Mouse (Mus musculus): Measurements from ENCODE around the gene Rbms3.

The Rbms3 gene

DNA sequence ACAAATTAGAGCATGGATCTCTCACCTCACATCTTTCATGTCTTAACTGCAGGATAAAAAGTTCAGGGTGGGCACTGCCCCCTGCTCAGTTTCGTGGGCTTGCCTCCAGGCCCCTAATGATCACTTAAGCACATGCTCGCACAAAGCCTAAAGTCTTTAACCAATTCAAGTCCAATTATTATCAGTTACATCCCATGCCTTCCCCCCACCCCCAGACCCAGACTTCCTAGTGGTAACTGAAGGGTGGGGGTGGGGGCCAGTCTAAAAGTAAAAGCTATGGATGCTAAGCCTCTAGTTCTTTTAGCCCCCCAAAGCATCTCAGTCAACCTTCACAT lies 378.9 kb downstream of the Rbms3 start:
- DNase-seq: no peak

DNA sequence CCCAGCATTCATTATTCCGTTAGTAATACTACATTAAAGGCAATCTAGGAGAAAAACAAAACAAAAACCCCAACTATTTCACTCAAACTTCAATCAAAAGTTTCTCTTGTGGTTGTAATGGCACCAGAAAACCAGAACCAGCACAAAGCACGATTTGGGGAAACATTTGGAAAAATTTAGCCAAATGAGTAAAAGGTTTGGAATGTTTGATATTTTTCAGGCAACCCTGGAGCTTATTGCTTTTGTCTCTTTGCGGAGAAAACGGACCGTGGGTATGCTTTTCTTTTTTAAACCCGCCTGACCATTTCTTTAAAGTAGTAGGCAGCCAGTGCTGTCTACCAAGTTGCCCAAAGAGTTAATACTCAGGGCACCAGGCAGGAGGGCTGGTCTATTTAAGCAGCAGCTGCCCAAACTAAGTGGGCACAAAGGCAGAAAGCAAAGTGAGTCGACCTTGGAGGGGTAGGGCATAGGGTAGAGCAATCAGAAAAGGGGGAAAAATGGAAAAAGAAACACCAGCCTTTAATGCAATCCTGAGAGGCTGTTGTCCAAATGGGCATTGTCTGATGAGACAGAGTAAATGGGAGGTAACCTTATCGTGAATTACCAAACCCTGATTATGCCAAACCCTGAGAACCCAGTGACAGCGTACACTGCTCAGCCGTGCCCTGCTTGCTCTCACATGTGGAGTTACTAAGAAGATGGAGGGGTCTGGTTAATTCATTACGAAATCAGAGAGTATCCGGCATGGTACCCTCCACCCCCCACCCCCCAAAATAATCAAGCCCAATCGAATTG lies 379.5 kb downstream of the Rbms3 start:
- no peak for DNase-seq

DNA sequence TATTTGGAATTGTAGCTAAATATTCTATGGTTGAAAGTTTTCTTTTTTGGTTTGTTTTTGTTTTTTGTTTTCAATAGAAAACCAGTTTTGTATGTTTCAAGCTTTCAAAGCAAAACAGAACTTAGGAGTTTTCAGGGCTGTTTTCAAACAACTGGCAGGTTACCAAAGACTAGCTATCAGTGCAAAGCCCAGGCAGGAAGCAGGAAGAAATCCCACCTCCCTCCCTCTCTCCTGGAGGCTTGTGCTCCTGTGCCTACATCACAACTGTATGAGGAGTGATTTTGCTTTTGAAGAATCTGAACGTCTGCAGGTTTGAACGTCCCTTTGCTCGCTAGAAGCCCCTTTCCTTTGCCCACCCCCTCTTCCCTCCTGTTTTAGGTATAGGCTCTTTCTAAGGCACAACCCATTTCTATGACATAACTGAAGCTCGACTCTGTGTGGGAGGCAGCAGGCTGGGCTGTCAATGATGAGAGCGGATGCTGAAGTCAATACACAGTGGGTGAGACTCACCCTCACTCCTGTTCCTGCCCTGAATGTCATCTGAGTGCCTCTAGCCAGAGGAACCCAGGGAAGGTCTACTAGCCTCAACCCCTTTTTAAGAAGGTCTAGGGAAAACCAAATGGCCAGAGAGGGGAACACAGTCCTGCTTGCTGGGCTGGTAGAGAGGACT lies 382.3 kb downstream of the Rbms3 start:
- no peak for DNase-seq

DNA sequence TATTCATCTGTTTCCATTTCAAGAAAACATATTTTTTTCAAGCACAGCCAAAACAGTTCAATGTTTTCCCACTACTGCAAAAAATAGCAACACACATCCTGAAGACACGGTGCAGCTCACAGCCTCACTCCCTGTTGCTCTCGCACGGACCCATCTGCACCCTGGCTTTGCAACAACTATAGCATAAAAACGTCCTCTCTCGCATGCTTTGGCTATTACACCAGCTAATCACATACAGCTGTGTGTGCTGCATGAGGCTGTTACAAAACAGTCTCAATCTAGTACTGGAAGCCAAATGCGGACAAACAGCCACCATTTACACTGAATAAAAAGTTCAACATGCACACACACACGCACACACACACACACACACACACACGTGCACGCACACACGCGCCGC lies 383.5 kb downstream of the Rbms3 start:
- no peak for DNase-seq

DNA sequence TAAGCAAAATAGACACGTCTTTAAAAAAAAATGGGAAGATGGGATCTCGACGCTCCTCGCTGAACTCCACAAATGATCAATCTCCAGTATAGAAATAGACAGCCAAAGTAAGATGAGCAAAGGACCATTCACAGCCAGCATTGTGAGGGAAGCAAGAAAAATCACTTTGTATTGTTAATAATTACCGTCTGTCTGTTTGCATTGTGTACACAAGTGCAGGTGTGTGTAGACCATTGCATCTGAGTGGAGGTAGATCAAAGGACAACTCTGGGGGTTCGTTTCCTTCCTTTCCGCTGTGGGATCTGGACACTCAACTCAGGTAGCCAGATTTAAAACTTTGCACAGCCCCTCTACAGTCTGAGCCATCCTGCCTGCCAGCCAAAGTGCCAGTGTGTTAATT lies 386.3 kb downstream of the Rbms3 start:
- DNase-seq: no peak

DNA sequence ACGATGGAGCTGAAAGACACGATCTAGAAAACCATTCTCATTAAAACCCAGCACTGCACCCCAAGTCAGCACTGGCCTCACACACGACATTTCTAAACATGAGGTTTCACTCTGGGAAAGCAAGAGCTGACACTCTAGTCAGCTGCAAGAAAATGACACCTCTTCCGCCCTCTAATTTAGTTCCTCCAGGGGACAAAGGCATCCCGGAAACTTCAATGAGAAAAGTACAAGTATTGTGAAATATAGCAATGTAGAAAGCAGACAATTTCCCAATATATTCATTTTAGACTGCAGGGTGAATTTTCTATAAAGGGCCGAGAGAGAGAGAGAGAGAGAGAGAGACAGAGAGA lies 395.0 kb downstream of the Rbms3 start:
- DNase-seq: no peak

DNA sequence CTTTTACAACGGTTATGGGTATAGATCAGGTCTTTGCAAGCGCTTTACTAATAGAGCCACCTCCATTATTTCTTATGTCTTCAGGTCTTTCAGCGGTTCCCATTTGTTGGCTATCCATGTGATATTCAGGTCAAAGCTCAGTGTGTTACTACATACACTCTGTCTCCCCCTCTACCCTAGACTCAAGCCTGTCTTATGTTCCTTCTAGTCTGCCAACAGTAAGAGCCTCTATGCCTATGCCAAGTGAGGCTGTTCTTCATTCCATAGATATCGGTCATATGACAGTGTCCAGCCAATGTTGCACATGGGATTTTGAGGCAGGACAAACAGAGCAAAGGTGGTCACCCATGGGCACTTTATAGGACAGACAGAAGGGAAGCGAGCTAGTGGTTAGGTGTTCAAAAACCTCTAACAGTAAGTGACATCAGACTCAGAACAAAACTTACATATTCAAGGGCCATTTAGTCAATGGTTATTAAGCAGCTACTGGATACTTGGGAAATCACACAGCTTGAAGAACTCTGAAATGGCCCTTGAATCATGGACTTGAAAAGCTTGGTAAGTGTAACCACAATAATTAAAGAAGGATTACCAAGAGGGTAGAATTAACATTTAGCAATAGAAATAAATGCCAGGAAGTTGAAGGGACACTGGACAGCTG lies 395.5 kb downstream of the Rbms3 start:
- DNase-seq: no peak

DNA sequence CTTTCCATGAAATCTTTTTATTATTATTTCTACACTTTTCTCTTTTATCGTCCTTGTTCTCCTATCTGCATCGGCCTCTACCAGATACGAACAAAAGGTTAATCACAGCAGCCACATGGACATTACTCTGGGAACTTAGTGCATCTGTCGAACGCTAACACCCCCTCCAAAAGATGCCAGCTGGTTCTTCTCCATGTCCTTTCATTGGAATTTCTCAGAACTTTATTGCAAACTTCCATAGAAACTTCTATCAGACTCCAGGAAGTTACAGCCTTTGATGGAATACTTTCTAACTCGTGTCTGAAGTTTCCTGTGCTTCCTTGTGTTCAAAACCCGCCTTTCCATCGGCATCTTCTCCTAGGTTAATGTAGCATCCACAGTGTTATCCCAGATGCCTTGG lies 407.0 kb downstream of the Rbms3 start:
- no peak for DNase-seq

DNA sequence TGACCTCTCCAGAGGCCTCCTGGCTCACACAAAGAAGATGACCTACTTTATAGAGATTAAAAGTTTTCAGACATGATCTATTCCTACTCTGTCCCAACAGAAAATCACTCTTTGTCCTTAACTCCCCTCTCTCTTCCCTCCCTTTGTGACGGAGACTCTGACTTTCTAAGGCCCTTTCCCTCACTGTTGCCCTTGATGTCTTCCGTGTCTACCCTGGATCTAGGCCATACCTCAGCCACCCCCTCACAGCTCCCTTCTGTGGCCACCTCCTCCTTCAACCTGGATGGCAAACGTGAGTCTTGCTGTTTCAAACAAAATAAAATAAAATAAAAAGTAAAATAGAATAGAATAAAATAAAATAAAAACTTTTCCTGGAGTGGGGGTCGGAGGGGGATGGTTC lies 408.2 kb downstream of the Rbms3 start:
- DNase-seq: no peak

DNA sequence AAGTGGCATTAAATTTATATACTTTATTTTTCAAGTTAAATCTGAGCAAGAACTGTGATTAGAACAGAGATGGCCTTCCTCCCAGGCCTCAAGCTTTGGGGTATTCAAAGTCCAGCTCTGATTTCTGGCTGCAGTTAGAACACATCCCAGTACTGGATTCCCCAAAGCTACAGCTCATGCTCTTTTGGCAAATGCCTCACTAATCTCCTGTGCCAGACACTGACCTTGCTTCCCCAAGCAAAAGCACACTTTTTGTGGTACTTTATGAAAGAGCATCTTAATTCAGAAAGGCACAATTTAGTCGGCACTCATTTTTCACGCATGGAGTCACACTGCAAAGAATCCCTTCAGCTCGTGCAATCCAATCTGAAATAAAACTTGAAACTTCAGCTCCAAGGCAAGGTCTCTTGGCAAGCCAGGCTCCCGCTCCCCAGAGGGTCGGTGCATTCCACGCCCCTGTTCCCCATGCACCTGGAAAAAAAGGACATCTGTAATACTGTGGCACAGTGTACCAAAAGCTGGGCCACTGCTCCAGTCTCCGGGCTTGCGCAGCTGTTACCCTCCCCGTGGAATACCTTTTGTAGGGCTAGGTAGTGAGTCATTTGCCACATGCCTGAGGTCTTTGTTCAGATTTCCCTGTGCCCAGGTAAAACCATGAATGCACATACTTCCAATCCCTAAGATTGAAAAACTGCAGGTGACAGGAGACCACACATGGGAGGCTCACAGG lies 413.5 kb downstream of the Rbms3 start:
- DNase-seq: no peak

DNA sequence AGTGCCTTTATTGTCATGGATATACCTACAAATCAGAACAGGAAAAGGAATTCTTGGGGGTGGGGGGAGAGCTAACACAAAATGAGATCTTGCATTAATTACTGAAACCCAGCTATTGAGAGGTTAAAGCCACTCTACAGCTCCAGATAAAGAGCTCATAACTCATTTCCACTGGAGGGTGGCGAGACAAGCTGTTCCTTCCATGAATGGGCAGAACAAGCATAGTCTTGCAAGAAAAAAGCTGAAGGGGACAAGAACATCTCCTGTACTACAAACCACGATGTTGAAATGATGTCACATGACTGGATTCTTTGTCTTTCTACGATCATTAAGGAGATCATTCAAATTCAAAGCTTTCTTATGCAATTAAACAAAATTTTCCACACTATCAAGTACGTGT lies 417.7 kb downstream of the Rbms3 start:
- DNase-seq: no peak

DNA sequence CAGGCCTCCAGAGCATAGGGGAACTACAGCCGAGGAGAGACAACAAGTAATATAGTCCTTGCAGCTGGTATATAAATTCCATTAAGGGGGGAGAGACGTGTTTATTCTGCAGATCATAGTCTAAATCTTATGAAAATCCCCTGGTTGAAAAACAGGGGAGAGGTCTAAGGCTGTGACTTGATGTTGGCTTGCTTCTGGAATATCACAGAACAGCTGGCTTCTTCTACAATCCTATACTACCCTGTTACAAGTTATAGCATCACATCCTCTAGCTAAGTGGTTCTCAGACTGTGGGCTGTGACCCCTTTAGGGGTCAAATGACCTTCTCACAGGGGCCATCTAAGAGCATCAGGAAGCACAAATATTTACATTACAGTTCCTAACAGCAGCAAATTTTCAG lies 419.4 kb downstream of the Rbms3 start:
- DNase-seq: no peak

DNA sequence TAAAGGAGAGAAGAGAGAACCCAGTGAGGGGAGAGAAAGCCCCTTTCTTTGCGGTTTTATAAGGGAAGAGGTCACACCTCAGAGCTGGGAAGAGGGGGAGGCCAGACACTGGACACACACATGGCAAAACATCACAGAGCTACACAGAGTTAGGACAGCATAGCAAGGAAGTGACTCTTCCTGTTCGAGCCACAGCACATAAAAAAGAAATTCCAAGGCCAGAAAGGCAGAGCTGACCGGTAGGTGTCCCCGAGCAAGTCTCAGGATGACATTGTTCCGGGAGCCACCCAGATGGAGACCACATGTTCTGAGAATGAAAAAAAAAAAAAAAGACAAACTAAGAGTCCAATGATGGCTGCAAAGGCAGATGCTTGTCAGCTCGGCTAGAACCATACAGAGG lies 424.3 kb downstream of the Rbms3 start:
- no peak for DNase-seq

DNA sequence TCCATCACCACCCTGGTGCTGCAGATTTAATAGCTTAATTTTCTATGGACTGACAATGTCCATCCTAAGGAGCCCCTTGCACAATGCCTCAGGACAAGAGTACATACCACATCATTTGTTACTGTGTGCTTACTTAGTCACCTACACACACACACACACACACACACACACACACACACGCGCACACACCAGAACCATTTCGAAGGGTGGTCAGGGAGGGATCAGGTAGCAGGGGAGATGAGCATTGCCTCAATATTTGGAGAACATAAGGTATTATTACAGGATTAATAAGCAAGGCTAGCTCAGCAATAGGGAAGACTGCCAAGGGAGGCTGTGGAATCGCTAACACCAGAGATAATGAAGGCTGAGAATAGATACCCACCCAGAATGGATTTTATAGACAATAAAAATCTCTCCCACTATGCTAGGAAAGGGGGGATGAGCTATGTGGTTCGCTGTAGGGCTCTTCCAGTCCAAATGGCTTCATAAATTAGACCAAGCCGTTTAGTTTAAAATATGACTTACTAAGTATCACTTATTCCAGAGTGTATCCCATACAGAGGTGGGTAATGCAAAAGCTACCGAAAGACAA lies 429.6 kb downstream of the Rbms3 start:
- DNase-seq: no peak

DNA sequence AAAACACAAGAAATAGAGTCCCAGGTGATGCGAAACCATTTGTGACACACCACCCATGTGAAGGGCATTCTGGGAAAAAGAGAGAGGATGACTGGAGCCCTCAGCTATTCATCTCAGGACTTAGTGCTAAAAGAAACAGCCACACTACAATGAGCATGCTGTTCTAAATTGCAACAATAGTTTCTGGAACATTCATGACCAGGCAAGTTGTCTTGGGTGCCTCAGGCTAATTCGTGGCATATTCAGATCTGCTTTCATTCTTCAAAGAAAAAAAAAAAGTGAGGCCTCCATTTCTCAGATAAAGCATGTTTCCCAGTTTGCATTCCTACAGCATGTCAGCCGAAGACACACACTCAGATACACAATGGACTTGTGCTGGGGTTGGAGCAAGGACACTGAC lies 432.2 kb downstream of the Rbms3 start:
- no peak for DNase-seq

DNA sequence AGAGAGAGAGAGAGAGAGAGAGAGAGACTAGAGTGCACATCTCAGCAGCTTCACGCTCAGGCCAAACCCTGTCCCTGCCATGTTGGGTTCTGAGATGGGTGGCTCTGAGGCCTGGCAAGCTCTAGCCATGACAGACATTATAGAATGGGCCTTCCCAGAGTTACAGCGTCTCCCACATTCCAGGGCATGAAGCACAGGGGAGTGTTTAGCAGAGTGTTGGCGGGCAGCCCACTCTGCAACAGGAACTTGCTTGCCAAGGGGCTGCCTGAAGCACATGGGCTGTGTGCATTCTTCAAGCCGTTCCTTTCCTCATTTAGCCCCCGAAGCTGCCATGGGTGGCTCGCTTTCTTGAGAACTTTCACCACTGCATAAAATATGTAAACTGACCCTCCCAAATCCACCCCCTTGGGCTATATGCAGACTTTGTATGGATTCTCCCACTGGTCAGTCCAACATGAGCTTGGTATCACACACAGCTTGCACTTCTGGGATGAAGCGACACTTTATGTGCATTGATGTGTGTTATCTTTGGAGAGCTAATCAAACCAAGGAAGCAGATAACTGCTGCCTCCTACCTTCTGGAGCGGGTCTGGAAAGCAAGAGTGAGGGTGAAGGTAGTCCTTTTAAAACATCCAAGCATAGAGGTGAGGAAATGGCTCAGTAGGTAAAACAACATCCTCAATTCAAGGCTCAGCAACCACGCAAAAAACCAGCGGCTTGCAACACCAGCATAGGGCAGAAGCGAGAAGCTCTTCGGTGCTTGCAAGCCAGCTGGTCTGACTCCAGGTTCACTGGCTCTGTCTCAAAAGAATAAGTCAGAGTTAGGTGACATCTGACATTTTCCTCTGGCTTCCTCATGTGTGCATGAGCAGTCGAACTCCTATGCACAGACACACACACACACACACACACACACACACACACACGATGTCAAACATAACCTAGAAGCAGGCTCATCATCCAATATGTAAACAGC lies 436.9 kb downstream of the Rbms3 start:
- no peak for DNase-seq

DNA sequence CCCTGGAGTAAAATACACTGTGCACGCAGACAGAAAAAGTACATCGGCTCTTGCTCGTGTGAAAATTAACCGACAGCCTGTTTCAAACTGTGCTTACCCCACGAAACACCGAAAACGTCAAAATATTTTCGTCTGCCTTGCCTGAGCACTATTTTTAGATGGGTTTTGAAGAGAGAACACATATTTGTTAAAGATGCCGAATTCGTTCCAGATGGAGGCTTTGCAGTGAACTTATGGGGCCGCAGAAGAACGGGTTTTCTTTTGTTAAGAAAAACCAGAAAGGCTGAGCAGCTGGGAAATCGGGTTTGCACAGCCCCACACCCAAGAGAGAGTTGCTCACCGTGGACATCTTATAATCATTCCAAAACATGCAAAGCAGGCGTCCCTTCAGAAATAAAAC lies 437.6 kb downstream of the Rbms3 start:
- DNase-seq: no peak

DNA sequence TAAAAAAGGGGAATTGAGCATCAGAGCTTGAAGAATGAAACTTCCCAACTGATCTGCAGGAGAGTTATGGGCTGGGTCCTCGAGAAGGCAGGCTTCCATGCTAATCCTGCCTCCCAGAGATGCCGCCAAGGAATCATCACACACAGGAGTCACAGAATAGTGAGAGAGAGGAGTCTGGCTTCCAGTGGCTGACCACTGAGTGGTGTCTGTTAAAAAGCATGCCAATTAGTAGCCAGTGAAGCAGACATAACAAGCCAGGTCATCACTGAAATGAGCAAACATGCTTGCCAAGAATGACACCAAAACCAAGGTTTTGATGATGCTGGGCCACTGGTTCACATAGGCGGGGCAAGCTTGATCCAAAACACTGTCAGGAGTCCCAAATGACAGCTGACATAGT lies 441.3 kb downstream of the Rbms3 start:
- no peak for DNase-seq

DNA sequence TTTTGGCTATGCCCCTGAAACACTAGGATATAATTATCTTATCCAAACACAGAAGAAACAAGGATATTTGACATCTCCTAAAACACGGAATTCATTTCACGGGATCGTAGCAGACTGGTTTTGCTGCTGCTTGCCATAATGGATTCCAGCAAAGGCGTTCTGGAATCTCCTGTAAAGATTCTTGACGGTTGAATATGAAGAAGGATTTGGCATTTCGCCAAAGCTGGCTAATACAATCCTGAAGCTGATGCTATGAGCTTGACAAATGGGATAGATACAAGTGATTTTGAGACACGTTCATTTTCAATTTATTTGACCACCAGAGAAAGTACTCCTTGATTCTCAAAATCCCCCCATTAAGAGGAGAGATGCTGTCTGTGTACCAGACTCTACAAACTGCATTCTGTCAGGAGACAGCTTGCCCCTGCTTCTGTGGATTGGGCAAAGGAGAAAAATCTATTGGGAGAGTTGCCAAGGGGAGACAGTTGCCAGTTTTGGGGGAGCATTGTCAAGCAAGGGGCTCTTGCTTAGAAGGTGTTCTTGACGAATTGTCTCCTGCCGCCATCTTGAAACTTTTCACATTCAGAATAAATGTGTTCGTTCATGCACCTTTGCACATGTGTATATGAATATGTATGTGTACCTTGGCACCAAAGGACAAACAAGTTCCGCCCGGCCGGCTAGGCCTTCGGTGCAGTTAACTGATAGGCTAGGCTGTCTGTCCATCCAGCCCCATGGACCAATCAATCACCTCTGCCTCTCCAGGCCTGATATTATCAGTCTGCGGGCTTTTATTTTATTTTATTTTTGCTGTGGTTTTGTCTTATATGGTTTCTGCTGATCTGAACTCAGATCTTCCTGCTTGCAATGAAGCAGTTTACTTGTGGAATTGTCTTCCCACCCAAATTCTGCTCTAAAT lies 442.3 kb downstream of the Rbms3 start:
- DNase-seq: no peak

DNA sequence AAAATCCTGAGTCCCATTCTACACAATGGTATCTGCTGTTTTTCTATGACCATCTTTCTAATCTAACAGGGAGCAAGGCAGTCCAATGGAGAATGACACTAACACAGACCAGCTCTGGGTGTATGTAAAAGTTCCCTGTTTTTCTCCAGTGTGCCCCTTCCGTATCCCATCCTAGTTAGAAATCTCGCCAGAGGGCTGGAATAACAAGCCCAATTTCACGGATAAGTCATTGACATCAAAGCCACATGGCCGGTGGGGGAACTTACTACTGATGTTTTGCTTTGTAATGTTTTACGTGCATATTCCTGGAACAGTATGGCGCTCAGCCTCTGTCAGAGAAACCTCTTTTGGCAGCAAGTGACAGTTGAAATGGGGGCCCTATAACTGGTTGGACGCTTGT lies 449.1 kb downstream of the Rbms3 start:
- DNase-seq: no peak

DNA sequence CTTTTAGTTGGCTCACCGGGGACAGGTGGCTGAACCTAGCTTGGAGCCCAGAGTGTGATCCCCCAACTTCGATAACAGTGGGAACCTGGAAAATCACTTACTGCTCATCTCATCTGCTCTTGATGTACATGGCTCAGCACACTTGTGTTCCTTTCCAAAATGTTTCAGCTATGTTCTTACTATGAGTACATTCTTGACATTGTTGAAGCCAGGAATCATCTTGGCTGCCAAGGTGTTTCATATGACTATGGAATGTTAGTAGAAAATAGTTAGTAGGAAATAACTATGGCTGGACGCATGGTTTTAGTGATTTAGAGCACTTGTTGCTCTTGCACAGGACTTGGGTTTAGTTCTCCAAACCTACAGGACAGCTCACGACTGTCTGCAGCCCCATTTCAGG lies 451.3 kb downstream of the Rbms3 start:
- no peak for DNase-seq

Data from cerebellum, postnatal 36 days (tissue).